Comparison of ENCODE assay signal across 11 mouse cellular contexts in genomic region chr15:84105924-84106500, GRCm38 (mm10). TPM values are rescaled to one million over a fixed set of nuclear protein-coding genes. Genes with fewer than 3 reads are reported as not detected.
DNase-seq lines count a peak whose midpoint lies in the region; ATAC-seq and TF ChIP-seq lines count a peak whose summit lies in the region.
"Had no signal": no experiment of that assay in that cellular context is flagged by ENCODE, and none has a peak within 500 bp of the region (broad histone marks: within the 10 kb centered on the region; RNA-seq: fewer than 3 reads in every experiment).

No protein-coding gene starts in this region.

- peak overlapping the region; percentile 95 for H3K27ac ChIP-seq in left cerebral cortex, adult 2 months
- H3K27ac ChIP-seq in embryonic facial prominence, embryonic 12.5 days = no peak overlapping the region
- H3K27ac ChIP-seq in intestine, postnatal 0 days (ENCODE audit: low read depth, low read length) = no peak overlapping the region
- H3K27ac ChIP-seq in neural tube, embryonic 15.5 days (replicated peaks) = peak overlapping the region; percentile 78

- H3K36me3 ChIP-seq in embryonic facial prominence, embryonic 12.5 days = no peaks in the 10 kb centered on the region
- H3K36me3 ChIP-seq in intestine, postnatal 0 days (ENCODE audit: control insufficient read depth, insufficient read depth) = no peaks in the 10 kb centered on the region
- no peaks in the 10 kb centered on the region for H3K36me3 ChIP-seq in neural tube, embryonic 15.5 days

- intact Hi-C loops in left cerebral cortex, adult 2 months (cut with DNase I) = no loop called here
- intact Hi-C loops in left cerebral cortex, postnatal 4 days (cut with DNase I) = no loop called here

- peak overlapping the region; percentile 87 for H3K4me3 ChIP-seq in left cerebral cortex, adult 2 months
- peak overlapping the region; percentile 53 for H3K4me3 ChIP-seq in embryonic facial prominence, embryonic 12.5 days
- H3K4me3 ChIP-seq in intestine, postnatal 0 days (ENCODE audit: low read depth, low read length) = peak overlapping the region; percentile 40
- peak overlapping the region; percentile 74 for H3K4me3 ChIP-seq in neural tube, embryonic 15.5 days (replicated peaks)

- peak overlapping the region; percentile 42 for H3K9ac ChIP-seq in embryonic facial prominence, embryonic 12.5 days
- no peak overlapping the region for H3K9ac ChIP-seq in intestine, postnatal 0 days (ENCODE audit: low read depth, low read length)
- H3K9ac ChIP-seq in neural tube, embryonic 15.5 days (replicated peaks) = peak overlapping the region; percentile 67

- no peaks in the 10 kb centered on the region for H3K9me3 ChIP-seq in embryonic facial prominence, embryonic 12.5 days
- H3K9me3 ChIP-seq in intestine, postnatal 0 days (ENCODE audit: control insufficient read depth) = no peaks in the 10 kb centered on the region
- no peaks in the 10 kb centered on the region for H3K9me3 ChIP-seq in neural tube, embryonic 15.5 days (replicated peaks)

- peaks cover 11% of the 10 kb centered on the region; the same call in 1 of the 2 replicates for H3K4me1 ChIP-seq in embryonic facial prominence, embryonic 12.5 days
- H3K4me1 ChIP-seq in intestine, postnatal 0 days (replicated peaks; ENCODE audit: control insufficient read depth, insufficient read depth, low read length) = 0 out of 2 replicates have a peak, but pooled peaks cover 3% of the 10 kb centered on the region
- peaks cover 38% of the 10 kb centered on the region for H3K4me1 ChIP-seq in neural tube, embryonic 15.5 days

- ATAC-seq in embryonic facial prominence, embryonic 12.5 days (ENCODE audit: insufficient number of reproducible peaks, insufficient read depth, low FRiP score, low TSS enrichment) = no peak
- ATAC-seq in intestine, postnatal 0 days = no peak
- ATAC-seq in neural tube, embryonic 15.5 days (ENCODE audit: low FRiP score) = peak; percentile 51

- WGBS in embryonic facial prominence, embryonic 12.5 days = 12% methylated on average over 12 of the region's 12 CpGs
- 16% methylated on average over 12 of the region's 12 CpGs for WGBS in intestine, postnatal 0 days
- WGBS in neural tube, embryonic 15.5 days = 12% methylated on average over 12 of the region's 12 CpGs

- DNase-seq in left cerebral cortex, adult 2 months (ENCODE audit: extremely low spot score in 1 of 2, low spot score in 2 of 2) = no peak
- no peak for DNase-seq in left cerebral cortex, postnatal 4 days
- no peak for DNase-seq in urinary bladder, postnatal 14 days (ENCODE audit: low spot score)
- no peak for DNase-seq in T-cell, adult 2 months (ENCODE audit: low spot score)
- DNase-seq in thymus, postnatal 10 days (ENCODE audit: low spot score in 2 of 2) = no peak
- DNase-seq: lung, adult 2 months had no signal

- peak overlapping the region; percentile 94 for H3K4me2 ChIP-seq in embryonic facial prominence, embryonic 12.5 days (replicated peaks)
- H3K4me2 ChIP-seq in intestine, postnatal 0 days (replicated peaks; ENCODE audit: low read depth) = peak overlapping the region; percentile 72
- H3K4me2 ChIP-seq in neural tube, embryonic 15.5 days = peak overlapping the region; percentile 72

- peaks cover 49% of the 10 kb centered on the region for H3K27me3 ChIP-seq in embryonic facial prominence, embryonic 12.5 days
- peaks cover 27% of the 10 kb centered on the region for H3K27me3 ChIP-seq in intestine, postnatal 0 days (replicated peaks; ENCODE audit: control insufficient read depth, insufficient read depth, low read length)
- H3K27me3 ChIP-seq in neural tube, embryonic 15.5 days (replicated peaks) = peaks cover 27% of the 10 kb centered on the region

- no peak for TF ChIP-seq CTCF in left cerebral cortex, adult 2 months (IDR thresholded peaks at IDR 0.05)
- no peak for TF ChIP-seq CTCF in intestine, postnatal 0 days (IDR thresholded peaks at IDR 0.05; ENCODE audit: low read depth)

RNA-seq across cellular contexts. Expression of gene Sult4a1, which starts 0.5 kb away (rescaled TPM):
- 100 to 1,000 TPM; 434 to 449 TPM for total RNA-seq in left cerebral cortex, adult 2 months (2021)
- total RNA-seq in left cerebral cortex, postnatal 4 days (2021) = 100 to 1,000 TPM; 171 to 184 TPM
- polyA plus RNA-seq in embryonic facial prominence, embryonic 12.5 days (2016; fragmentation: Nextera tagmentation; extraction: Ambion mirVana) = 13.1 and 15.3 TPM in 2 replicates
- 3.8 and 4.5 TPM in 2 replicates for polyA plus RNA-seq in intestine, postnatal 0 days (2015; fragmentation: Nextera tagmentation; extraction: Ambion mirVana)
- 130 and 150 TPM in 2 replicates for polyA plus RNA-seq in neural tube, embryonic 15.5 days (2015; fragmentation: Nextera tagmentation; extraction: Ambion mirVana)
- polyA plus RNA-seq: erythroblast, embryonic 14.5 days had no signal

RNA-seq across cellular contexts. Expression of gene Pnpla5, which starts 17.0 kb away (rescaled TPM):
- not detected for total RNA-seq in left cerebral cortex, adult 2 months (2021)
- not detected for total RNA-seq in left cerebral cortex, postnatal 4 days (2021)
- not detected in 2 replicates for polyA plus RNA-seq in embryonic facial prominence, embryonic 12.5 days (2016; fragmentation: Nextera tagmentation; extraction: Ambion mirVana)
- not detected in 2 replicates for polyA plus RNA-seq in intestine, postnatal 0 days (2015; fragmentation: Nextera tagmentation; extraction: Ambion mirVana)
- polyA plus RNA-seq in neural tube, embryonic 15.5 days (2015; fragmentation: Nextera tagmentation; extraction: Ambion mirVana) = not detected in 2 replicates
- polyA plus RNA-seq: erythroblast, embryonic 14.5 days; testis, adult 2 months had no signal

RNA-seq across cellular contexts. Expression of gene Efcab6, which starts 40.8 kb away (rescaled TPM):
- 10 to 100 TPM; 16.7 to 17.5 TPM for total RNA-seq in left cerebral cortex, adult 2 months (2021)
- total RNA-seq in left cerebral cortex, postnatal 4 days (2021) = 10 to 100 TPM; 20.4 to 24.1 TPM
- 0.20 and 0.45 TPM in 2 replicates for polyA plus RNA-seq in embryonic facial prominence, embryonic 12.5 days (2016; fragmentation: Nextera tagmentation; extraction: Ambion mirVana)
- polyA plus RNA-seq in intestine, postnatal 0 days (2015; fragmentation: Nextera tagmentation; extraction: Ambion mirVana) = not detected in 2 replicates
- 0.82 TPM in 2 replicates for polyA plus RNA-seq in neural tube, embryonic 15.5 days (2015; fragmentation: Nextera tagmentation; extraction: Ambion mirVana)
- polyA plus RNA-seq: erythroblast, embryonic 14.5 days had no signal

Comparison
In these comparisons a context has a peak if more than half of its experiments do, and no peak if none do; other contexts are left out.
1. H3K27ac ChIP-seq: peak in left cerebral cortex, adult 2 months (single experiment) and neural tube, embryonic 15.5 days (single experiment); none in embryonic facial prominence, embryonic 12.5 days (single experiment) and intestine, postnatal 0 days (single experiment).
2. Peak in every context shown above with its lines, with median percentiles within 50 percentile points of each other: H3K4me3 ChIP-seq and H3K4me2 ChIP-seq.